Mouse (Mus musculus): ENCODE measurements at regions not wholly inside any gene's neighbourhood (a gene's known extent, or its start where the extent isn't known, plus 50 kb on each side); places are given as distances from the start of the nearest gene placed in this dataset.
"Not testable (repeated sequence)": the region's sequence is repeated elsewhere in the genome, so short reads cannot be mapped to it uniquely, and the experiment has no call there.

GRCm38 (mm10) chr16:55168433-55168832, 129.4 kb downstream of the Zpld1 start:
- no peak for DNase-seq (ENCODE audit: low spot score)

- DNase-seq (ENCODE audit: low spot score), result no peak
Measured at GRCm38 (mm10) chr16:55166181-55166848, 131.5 kb downstream of the Zpld1 start.

- no peak for DNase-seq (ENCODE audit: low spot score)
Measured at GRCm38 (mm10) chr16:55162926-55163325, 134.9 kb downstream of the Zpld1 start.

- DNase-seq (ENCODE audit: low spot score), result no peak
Measured at GRCm38 (mm10) chr16:55151726-55152125, 146.1 kb downstream of the Zpld1 start.

DNA sequence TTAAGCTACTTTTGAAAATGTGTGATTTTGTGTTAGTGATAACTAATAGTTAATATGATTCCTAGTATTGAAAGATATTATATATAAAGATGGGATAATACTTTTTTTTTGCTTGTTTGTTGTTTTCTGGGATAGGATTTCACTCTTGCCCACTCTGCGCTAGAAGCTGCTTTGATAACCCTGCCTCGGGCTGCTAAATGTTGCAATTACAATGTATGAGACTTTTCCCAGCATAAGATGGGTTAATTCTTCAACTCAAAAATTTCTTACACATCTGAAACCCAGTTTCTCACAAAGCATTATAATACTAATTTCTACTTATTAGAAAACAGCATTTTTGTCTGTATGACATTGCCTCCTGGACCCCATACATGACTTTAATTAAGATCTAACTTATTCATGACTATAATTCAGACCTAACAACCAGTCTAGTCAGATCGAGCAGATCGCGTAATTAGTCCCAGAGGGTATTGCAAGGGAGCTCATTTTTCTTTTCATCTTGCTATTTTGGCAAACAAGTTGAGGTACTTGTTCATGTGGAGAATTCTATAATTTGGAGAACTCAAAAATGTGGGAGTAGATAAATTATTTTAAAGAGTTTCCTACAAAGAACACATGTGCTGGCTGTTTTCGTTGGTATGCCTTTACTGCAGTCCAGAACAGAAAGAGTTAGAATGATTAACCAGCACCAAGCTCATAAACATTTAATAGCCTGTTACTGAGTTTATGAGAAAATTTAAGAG, 155.2 kb downstream of the Zpld1 start:
- no peak for DNase-seq (ENCODE audit: low spot score)

- no peak for DNase-seq (ENCODE audit: low spot score)
Measured at GRCm38 (mm10) chr16:55134961-55135360, 162.8 kb downstream of the Zpld1 start.

DNA sequence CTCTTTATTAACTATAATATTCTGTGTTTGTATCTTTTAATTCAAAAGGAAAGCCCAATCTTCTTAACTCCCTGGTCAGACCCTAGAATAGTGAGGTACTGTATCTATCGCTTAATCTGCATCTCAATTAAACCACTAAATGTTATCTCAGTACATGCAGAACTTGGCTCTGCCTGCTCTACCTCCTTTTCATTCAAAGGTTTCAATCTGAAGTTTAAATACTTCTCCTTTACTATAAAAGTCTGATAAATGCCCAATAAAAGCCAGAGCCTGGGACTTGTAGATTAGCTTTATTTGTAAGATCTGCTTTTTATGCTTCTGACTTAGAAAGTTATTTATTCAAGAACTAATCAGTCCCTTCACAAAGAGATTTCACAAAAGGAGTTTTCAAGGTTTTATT, 200.1 kb downstream of the Zpld1 start:
- no peak for DNase-seq (ENCODE audit: low spot score)

DNA sequence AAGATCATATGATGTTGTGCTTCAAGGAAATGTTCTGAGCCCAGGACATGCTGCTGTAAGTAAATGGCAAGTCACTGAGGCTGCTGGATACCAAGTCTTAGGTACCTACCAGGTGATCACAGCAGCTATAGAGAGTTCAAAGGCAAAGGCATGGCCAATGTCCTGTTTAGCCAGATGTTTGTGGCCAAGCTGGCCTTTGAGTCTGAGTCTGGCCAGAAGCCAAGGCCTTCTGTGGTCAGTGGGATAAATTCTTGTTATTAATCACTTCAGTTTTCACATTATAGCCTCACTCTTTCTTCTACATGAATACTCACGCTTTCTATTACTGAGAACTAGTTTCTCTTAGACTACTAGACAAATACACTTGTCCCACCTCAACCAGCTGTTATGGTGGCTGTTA, 210.3 kb downstream of the Zpld1 start:
- no peak for DNase-seq (ENCODE audit: low spot score)

DNA sequence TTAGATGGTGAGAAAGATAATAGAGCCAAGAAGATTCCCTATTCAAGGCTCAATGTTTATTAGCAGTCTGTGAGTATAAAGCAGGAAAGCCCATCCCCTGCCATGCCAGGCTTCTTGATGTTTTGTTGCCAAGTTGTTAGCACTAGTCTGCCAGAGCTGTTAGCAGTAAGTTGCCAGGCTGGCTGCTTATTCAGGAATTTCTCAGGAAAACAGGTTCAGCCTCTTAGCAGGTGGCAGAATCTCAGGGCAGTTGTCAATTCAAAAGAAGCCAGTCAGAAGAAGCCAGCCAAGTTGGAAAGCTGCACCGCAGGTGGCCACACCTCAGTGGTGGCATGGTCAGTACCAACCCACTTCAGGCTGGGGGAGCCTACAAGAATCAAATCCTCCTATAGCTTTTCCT, 221.6 kb downstream of the Zpld1 start:
- no peak for DNase-seq (ENCODE audit: low spot score)

DNA sequence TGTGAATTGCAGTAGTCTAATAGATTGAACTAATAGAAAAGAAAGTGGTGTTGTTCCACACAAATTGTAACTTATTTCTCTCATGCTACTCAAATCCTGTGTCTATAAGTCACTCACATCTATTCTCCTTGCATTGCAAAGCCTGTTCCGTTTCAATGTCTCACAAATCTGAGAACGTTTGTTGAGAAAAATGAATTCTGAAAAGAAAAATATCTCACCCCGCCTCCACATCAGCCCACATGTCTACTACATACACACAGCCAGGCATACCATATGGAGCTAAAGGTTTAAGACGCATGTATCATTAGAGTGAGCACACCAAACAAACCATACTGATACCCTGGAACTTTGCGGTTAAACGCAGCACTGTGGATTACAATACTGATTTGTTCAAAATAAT, 258.0 kb downstream of the Zpld1 start:
- DNase-seq (ENCODE audit: low spot score), result no peak

DNA sequence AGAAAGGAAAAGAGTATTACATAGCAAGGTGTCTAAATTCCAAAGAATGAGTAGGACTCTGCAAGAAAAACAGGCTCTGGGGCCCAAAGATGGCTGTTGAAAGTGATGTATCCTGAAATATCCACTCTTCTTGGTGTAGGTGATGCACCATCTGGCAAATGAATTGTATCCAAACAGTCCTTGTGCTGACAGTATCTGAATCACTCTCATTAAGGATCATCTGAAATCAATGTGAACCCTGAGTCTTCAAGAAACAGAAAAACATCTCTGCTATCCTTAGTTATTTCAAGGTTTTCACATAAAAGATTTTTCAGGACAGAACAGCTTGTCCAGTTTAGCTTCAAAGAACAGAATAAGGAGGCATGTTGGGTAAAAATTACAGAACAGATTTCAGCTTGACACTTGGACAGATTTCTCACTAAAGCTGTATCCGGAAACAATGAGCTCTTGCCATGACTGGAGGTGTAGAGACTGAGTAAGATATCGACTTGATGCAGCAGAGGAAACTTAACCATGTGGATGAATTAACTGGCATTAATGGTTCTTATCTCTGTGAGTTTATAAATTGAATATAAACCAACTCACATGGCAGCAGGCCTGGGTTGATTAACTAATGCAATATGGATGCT, 296.0 kb downstream of the Zpld1 start:
- DNase-seq (ENCODE audit: low spot score), result no peak

DNA sequence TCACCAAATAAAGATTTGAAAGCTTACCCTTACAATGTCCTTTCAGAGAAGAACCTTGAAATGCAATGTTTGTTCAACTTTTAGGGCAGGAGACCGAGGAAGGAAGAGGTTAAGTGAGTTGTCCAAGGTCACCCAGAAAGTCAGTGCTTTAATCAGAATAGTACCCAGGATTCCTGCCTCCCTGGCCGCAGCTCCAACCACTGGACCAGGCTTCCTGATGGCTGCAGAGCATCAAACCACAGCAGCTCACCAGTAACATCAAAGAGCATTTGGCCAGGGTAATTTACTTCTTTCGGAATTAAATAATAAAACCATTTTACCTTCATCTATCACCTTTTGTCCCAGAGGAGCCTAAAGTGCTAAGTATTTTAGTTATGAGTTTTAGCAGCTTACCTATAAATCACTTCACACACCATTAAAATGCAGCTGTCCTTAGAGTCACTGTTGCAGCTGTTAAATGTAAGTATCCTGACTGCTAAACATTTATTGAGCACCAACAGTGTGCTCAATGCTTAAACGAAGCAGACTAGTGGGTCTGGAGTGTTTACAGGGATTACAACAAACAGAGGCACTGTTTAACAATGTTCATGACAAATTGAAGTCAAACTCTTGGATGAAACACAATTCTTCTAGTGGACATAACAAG, 306.1 kb downstream of the Zpld1 start:
- no peak for DNase-seq (ENCODE audit: low spot score)

GRCm38 (mm10) chr16:54983759-54984218, 314.0 kb downstream of the Zpld1 start:
- peak; percentile 42 for DNase-seq (ENCODE audit: low spot score)

DNA sequence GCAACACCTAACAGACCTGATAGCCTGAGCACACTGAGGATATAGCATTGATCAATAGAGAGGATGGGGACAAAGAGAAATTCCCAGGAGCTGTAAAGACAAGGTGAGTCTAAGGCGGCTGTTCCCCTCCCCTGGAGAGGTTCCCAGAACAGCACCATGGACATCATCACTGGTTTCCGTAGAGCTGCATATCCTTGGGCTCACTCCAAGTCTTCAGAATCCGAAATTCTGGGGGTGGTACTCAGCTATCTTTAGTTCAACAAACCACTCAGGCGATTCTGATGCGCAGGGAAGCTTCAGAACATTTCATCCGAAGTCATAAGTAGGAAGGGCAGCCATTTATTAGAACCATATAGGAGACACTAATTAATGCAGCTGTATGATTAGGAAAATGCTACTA, 327.4 kb downstream of the Zpld1 start:
- DNase-seq (ENCODE audit: low spot score), result no peak

DNA sequence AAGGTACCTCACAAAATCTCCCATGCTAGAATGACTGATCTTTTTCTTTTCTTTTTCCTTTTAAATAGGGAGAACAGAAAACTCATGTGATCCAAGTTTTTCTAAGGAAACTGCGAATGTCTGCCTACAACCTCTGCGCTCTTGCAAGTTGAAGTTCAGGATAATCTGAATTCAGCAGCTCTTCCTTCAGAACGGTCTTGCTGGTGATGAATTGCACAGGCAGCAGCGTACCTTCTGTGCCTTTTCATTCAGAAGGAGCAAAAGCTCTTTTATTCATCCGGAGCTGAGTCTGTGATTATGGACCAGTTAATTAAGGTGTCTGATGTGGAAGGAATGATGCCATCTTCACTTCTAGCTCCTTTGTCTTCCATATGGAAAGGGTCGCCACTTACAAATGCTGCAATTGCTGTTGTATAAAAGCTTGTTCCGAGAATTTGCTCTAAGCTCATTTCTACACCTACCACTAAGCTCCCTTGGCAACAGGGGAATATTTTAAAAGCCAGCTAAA, 353.9 kb downstream of the Zpld1 start:
- no peak for DNase-seq (ENCODE audit: low spot score)

GRCm38 (mm10) chr16:54928259-54928658, 369.5 kb downstream of the Zpld1 start:
- DNase-seq (ENCODE audit: low spot score), result no peak

DNA sequence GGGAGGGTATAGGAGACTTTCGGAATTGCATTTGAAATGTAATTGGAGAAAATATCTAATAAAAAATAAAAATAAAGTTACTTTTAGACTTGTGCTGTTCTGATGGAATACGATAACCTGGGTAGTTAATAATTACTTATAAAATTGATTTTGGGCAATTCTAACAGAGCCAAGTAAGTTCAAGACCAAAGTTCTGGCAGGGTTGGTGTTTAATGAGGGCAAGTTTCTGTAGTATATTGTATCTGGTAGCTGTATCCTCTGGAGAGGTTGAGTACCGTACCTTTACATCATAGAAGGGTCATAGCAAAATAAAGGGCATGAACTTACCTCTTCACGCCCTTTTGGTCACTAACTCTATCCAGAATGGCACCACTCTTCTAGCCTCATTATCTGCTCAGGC, 394.9 kb downstream of the Zpld1 start:
- DNase-seq (ENCODE audit: low spot score), result no peak

GRCm38 (mm10) chr16:54901461-54901860, 396.3 kb downstream of the Zpld1 start:
- DNase-seq (ENCODE audit: low spot score), result no peak

- no peak for DNase-seq (ENCODE audit: low spot score)
Measured at GRCm38 (mm10) chr16:54894661-54895060, 403.1 kb downstream of the Zpld1 start.

- no peak for DNase-seq (ENCODE audit: low spot score)
Measured at GRCm38 (mm10) chr16:54857369-54857768, 440.4 kb downstream of the Zpld1 start.

GRCm38 (mm10) chr16:54842996-54843395, 454.8 kb downstream of the Zpld1 start:
- not testable (repeated sequence) for DNase-seq (ENCODE audit: low spot score)
